In the genomic region with DNA sequence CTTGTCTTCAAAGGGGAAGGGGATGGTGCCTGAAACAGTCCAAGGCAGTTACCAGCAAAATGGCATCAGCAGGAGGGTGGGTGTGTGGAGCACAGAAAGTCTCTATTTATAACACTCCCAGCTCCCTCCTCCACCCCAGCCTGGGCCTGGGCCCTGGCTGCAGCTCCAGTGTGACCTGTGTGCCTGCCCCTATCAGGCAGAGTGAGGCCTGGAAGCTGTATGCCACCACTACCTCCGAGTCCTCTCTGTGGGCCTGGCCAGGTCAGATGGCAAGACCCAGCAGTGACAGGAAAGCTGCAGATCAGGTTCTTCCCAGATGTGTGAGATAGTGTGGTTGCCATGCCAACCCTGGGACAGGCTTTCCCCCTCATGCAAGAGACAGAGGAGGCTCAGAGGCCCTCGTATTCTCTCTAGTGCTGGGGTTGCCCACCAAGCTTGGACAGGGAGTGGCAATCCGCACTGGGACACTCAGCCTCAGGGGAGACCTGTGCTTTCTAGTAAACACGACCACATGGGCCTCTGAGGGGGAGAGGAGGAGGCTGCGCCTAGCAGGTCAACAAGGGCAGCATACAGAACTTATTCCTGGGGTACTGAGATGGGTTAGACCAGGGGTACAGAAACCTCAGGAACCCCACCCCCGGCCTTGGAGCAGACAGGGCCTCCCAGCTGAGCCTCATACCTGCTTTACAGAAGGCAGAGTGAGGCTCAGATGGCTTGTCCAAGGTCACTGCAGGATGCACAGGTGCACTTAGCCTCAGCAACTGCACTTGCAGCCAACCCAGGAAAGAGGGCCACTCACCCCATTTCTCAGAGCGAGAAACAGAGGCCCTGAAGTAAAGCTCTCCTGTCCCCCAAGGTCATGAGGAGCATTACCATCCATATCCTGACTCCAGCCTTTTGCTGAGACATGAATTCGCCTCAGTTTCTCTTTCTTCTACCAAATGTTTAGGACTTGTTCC, we compare ENCODE assay signal across 9 mouse cellular contexts. TPM values are rescaled to one million over a fixed set of nuclear protein-coding genes. Genes with fewer than 3 reads are reported as not detected.
DNase-seq lines count a peak whose midpoint lies in the region; ATAC-seq and TF ChIP-seq lines count a peak whose summit lies in the region.
"Had no signal": no experiment of that assay in that cellular context is flagged by ENCODE, and none has a peak within 500 bp of the region (broad histone marks: within the 10 kb centered on the region; RNA-seq: fewer than 3 reads in every experiment).

No protein-coding gene starts in this region.

- peak overlapping the region; percentile 26 for H3ac ChIP-seq in C2C12 (ENCODE audit: control insufficient read depth, insufficient read length, low read depth)

- H3K27ac ChIP-seq in heart, embryonic 16.5 days (ENCODE audit: low read length) = peak overlapping the region; percentile 90
- H3K27ac ChIP-seq in stomach, postnatal 0 days (replicated peaks) = peak overlapping the region; percentile 89

- peak overlapping the region; percentile 65 for H3K4me3 ChIP-seq in C2C12 (ENCODE audit: insufficient read depth, poor library complexity, severe bottlenecking)
- H3K4me3 ChIP-seq in heart, embryonic 16.5 days (ENCODE audit: low read length) = peak overlapping the region; percentile 86
- peak overlapping the region; percentile 81 for H3K4me3 ChIP-seq in stomach, postnatal 0 days (ENCODE audit: low read depth, low read length)

- H3K9ac ChIP-seq in heart, embryonic 16.5 days (ENCODE audit: low read length) = peak overlapping the region; percentile 91
- peak overlapping the region; percentile 76 for H3K9ac ChIP-seq in stomach, postnatal 0 days (ENCODE audit: low read length)

- no peak for TF ChIP-seq CTCF in C2C12 (IDR thresholded peaks at IDR 0.05; ENCODE audit: control insufficient read depth, insufficient read depth, insufficient read length)
- no peak for TF ChIP-seq CTCF in stomach, postnatal 0 days (IDR thresholded peaks at IDR 0.05; ENCODE audit: low read depth)

- H3K9me3 ChIP-seq in heart, embryonic 16.5 days (replicated peaks; ENCODE audit: control insufficient read depth, low read length) = no peaks in the 10 kb centered on the region; the same call in 1 of the 2 replicates
- no peaks in the 10 kb centered on the region for H3K9me3 ChIP-seq in stomach, postnatal 0 days (ENCODE audit: control insufficient read depth, low read length)

- peak; percentile 96 for DNase-seq in heart, adult 11 months
- no peak for DNase-seq in heart, postnatal 25 days (ENCODE audit: low spot score)
- DNase-seq in embryo, embryonic 10 days (ENCODE audit: low spot score) = peak; percentile 72
- DNase-seq in stomach, postnatal 0 days (ENCODE audit: low spot score) = peak; percentile 29
- DNase-seq in ovary, postnatal 10 days (ENCODE audit: low spot score) = no peak

- whole genome bisulfite sequencing in heart, embryonic 16.5 days = 41% methylated on average over 8 of the region's 8 CpGs
- WGBS in stomach, postnatal 0 days = 39% methylated on average over 8 of the region's 8 CpGs

- peaks cover 33% of the 10 kb centered on the region for H3K79me2 ChIP-seq in C2C12 (ENCODE audit: control insufficient read depth, insufficient read depth)

- peak; percentile 39; the same call in 1 of the 2 replicates for ATAC-seq in heart, embryonic 16.5 days (replicated peaks; ENCODE audit: extremely low read depth, insufficient read depth, low FRiP score)
- ATAC-seq in megakaryocyte progenitor cell, adult 5-6 weeks (replicated peaks; ENCODE audit: poor library complexity) = 0 out of 2 replicates have a peak, but pooled peaks have one; percentile 4
- ATAC-seq in stomach, postnatal 0 days (ENCODE audit: low FRiP score, low TSS enrichment) = no peak; the same call in 1 of the 2 replicates

- H3K4me2 ChIP-seq in heart, embryonic 16.5 days (ENCODE audit: low read depth, low read length) = peak overlapping the region; percentile 97
- H3K4me2 ChIP-seq in stomach, postnatal 0 days (replicated peaks; ENCODE audit: low read depth) = peak overlapping the region; percentile 93

- no peak for TF ChIP-seq EP300 in stomach, postnatal 0 days (optimal IDR thresholded peaks at IDR 0.05)

- H3K79me3 ChIP-seq in C2C12 (ENCODE audit: low read depth) = peaks cover 8% of the 10 kb centered on the region

- peaks cover 12% of the 10 kb centered on the region for H3K36me3 ChIP-seq in C2C12 (ENCODE audit: control insufficient read depth, insufficient read depth)
- peaks cover 11% of the 10 kb centered on the region for H3K36me3 ChIP-seq in heart, embryonic 16.5 days (ENCODE audit: control insufficient read depth, insufficient read depth)
- peaks cover 3% of the 10 kb centered on the region; the same call in 1 of the 2 replicates for H3K36me3 ChIP-seq in stomach, postnatal 0 days (ENCODE audit: control insufficient read depth, insufficient read depth, low read length)

- no peaks in the 10 kb centered on the region for H3K27me3 ChIP-seq in C2C12 (ENCODE audit: control insufficient read depth, insufficient read depth, insufficient read length)
- no peaks in the 10 kb centered on the region for H3K27me3 ChIP-seq in heart, embryonic 16.5 days (ENCODE audit: control insufficient read depth, insufficient read depth, low read length)
- no peaks in the 10 kb centered on the region for H3K27me3 ChIP-seq in stomach, postnatal 0 days (ENCODE audit: control insufficient read depth, insufficient read depth, low read length)
- H3K27me3 ChIP-seq: Patski had no signal

- peaks cover 28% of the 10 kb centered on the region for H3K4me1 ChIP-seq in heart, embryonic 16.5 days (ENCODE audit: control insufficient read depth, insufficient read depth, low read length)
- H3K4me1 ChIP-seq in stomach, postnatal 0 days (replicated peaks; ENCODE audit: control insufficient read depth, insufficient read depth) = peaks cover 13% of the 10 kb centered on the region

- intact Hi-C loops in heart, postnatal 25 days (cut with DNase I) = no loop called here

TF ChIP-seq in C2C12, 6 proteins besides CTCF, POLR2A, EP300 and RAD21:
- TF ChIP-seq MYOG (IDR thresholded peaks at IDR 0.05; ENCODE audit: control insufficient read depth, extremely low read depth, insufficient read length) = no peak
- TF ChIP-seq USF1 (IDR thresholded peaks at IDR 0.05; ENCODE audit: low read depth) = no peak
- TF ChIP-seq MAX (IDR thresholded peaks at IDR 0.05) = no peak
- no peak for TF ChIP-seq CEBPB (IDR thresholded peaks at IDR 0.05; ENCODE audit: low read depth)
- no peak for TF ChIP-seq FOSL1 (IDR thresholded peaks at IDR 0.05; ENCODE audit: insufficient read depth, low read length, poor library complexity, severe bottlenecking)
- TF ChIP-seq MYOD1 (IDR thresholded peaks at IDR 0.05; ENCODE audit: control insufficient read depth, insufficient read length, low read depth) = no peak

RNA-seq across cellular contexts. Expression of gene Sh3glb2, which starts 1.3 kb away (rescaled TPM):
- 10 to 100 TPM; 39.7 to 40.3 TPM for total RNA-seq in heart, postnatal 25 days (2021)
- 60.0 TPM for polyA plus RNA-seq in C2C12 (2012; fragmentation: generic; extraction: Trizol)
- polyA plus RNA-seq in heart, embryonic 16.5 days (2015; fragmentation: Nextera tagmentation; extraction: Ambion mirVana) = 135 and 136 TPM in 2 replicates
- total RNA-seq in megakaryocyte progenitor cell, adult 5-6 weeks (2015) = 16.1 and 16.7 TPM in 2 replicates
- total RNA-seq in megakaryocyte progenitor cell, adult 5-6 weeks (2017) = 23.4 and 24.8 TPM in 2 replicates
- polyA plus RNA-seq in stomach, postnatal 0 days (2015; fragmentation: Nextera tagmentation; extraction: Ambion mirVana) = 84.9 and 102 TPM in 2 replicates

RNA-seq across cellular contexts. Expression of gene Miga2, which starts 6.2 kb away (rescaled TPM):
- total RNA-seq in heart, postnatal 25 days (2021) = 10 to 100 TPM; 68.5 to 74.0 TPM
- polyA plus RNA-seq in C2C12 (2012; fragmentation: generic; extraction: Trizol) = 29.4 TPM
- polyA plus RNA-seq in heart, embryonic 16.5 days (2015; fragmentation: Nextera tagmentation; extraction: Ambion mirVana) = 38.7 and 43.5 TPM in 2 replicates
- total RNA-seq in megakaryocyte progenitor cell, adult 5-6 weeks (2015) = 4.2 and 5.0 TPM in 2 replicates
- total RNA-seq in megakaryocyte progenitor cell, adult 5-6 weeks (2017) = 11.7 and 12.3 TPM in 2 replicates
- polyA plus RNA-seq in stomach, postnatal 0 days (2015; fragmentation: Nextera tagmentation; extraction: Ambion mirVana) = 16.8 and 17.8 TPM in 2 replicates

RNA-seq across cellular contexts. Expression of gene Dolpp1, which starts 34.2 kb away (rescaled TPM):
- 10 to 100 TPM in 1 of 2 experiments, 1 to 10 TPM in 1; 8.3 to 10.4 TPM for total RNA-seq in heart, postnatal 25 days (2021)
- 19.4 TPM for polyA plus RNA-seq in C2C12 (2012; fragmentation: generic; extraction: Trizol)
- 26.0 and 29.3 TPM in 2 replicates for polyA plus RNA-seq in heart, embryonic 16.5 days (2015; fragmentation: Nextera tagmentation; extraction: Ambion mirVana)
- total RNA-seq in megakaryocyte progenitor cell, adult 5-6 weeks (2015) = 4.0 and 8.1 TPM in 2 replicates
- total RNA-seq in megakaryocyte progenitor cell, adult 5-6 weeks (2017) = 16.3 and 26.0 TPM in 2 replicates
- 29.8 and 32.9 TPM in 2 replicates for polyA plus RNA-seq in stomach, postnatal 0 days (2015; fragmentation: Nextera tagmentation; extraction: Ambion mirVana)

RNA-seq across cellular contexts. Expression of gene Crat, which starts 57.8 kb away (rescaled TPM):
- total RNA-seq in heart, postnatal 25 days (2021) = 100 to 1,000 TPM; 433 to 486 TPM
- 22.5 TPM for polyA plus RNA-seq in C2C12 (2012; fragmentation: generic; extraction: Trizol)
- polyA plus RNA-seq in heart, embryonic 16.5 days (2015; fragmentation: Nextera tagmentation; extraction: Ambion mirVana) = 164 and 169 TPM in 2 replicates
- total RNA-seq in megakaryocyte progenitor cell, adult 5-6 weeks (2015) = 21.2 and 31.7 TPM in 2 replicates
- 8.4 and 9.1 TPM in 2 replicates for total RNA-seq in megakaryocyte progenitor cell, adult 5-6 weeks (2017)
- polyA plus RNA-seq in stomach, postnatal 0 days (2015; fragmentation: Nextera tagmentation; extraction: Ambion mirVana) = 22.0 and 25.9 TPM in 2 replicates

RNA-seq across cellular contexts. Expression of gene Ptpa, which starts 58.0 kb away (rescaled TPM):
- total RNA-seq in heart, postnatal 25 days (2021) = 10 to 100 TPM; 91.2 to 92.3 TPM
- 213 TPM for polyA plus RNA-seq in C2C12 (2012; fragmentation: generic; extraction: Trizol)
- 125 and 126 TPM in 2 replicates for polyA plus RNA-seq in heart, embryonic 16.5 days (2015; fragmentation: Nextera tagmentation; extraction: Ambion mirVana)
- 75.9 and 90.4 TPM in 2 replicates for total RNA-seq in megakaryocyte progenitor cell, adult 5-6 weeks (2015)
- total RNA-seq in megakaryocyte progenitor cell, adult 5-6 weeks (2017) = 63.0 and 63.3 TPM in 2 replicates
- 76.6 and 79.6 TPM in 2 replicates for polyA plus RNA-seq in stomach, postnatal 0 days (2015; fragmentation: Nextera tagmentation; extraction: Ambion mirVana)

Comparison
In these comparisons a context has a peak if more than half of its experiments do, and no peak if none do; other contexts are left out.
1. DNase-seq: peak in heart, adult 11 months (single experiment), embryo, embryonic 10 days (single experiment) and stomach, postnatal 0 days (single experiment); none in heart, postnatal 25 days (single experiment) and ovary, postnatal 10 days (single experiment).
2. Peak in every context shown above with its lines, with median percentiles within 50 percentile points of each other: H3K4me3 ChIP-seq.